In genomic region chr3:81112892-81113291, GRCm38 (mm10) we compare ENCODE assay signal across 25 mouse cellular contexts.
DNase-seq lines count a peak whose midpoint lies in the region; ATAC-seq lines count a peak whose summit lies in the region.
"Had no signal": no experiment of that assay in that cellular context is flagged by ENCODE, and none has a peak within 500 bp of the region (broad histone marks: within the 10 kb centered on the region; RNA-seq: fewer than 3 reads in every experiment).

No protein-coding gene starts in this region.

- no peaks in the 10 kb centered on the region for H3K9me3 ChIP-seq in hindbrain, embryonic 13.5 days
- H3K9me3 ChIP-seq: embryonic facial prominence, embryonic 10.5 days; embryonic facial prominence, embryonic 13.5 days; forebrain, embryonic 12.5 days; forebrain, embryonic 15.5 days; hindbrain, embryonic 12.5 days had no signal

- DNase-seq in lung, postnatal 36 days, result peak; percentile 6
- no peak for DNase-seq in lung, postnatal 14 days
- peak; percentile 33 for DNase-seq in A20 (ENCODE audit: low read depth, low spot score)
- DNase-seq in layer of hippocampus, postnatal 25 days (ENCODE audit: extremely low spot score in 1 of 2, low spot score in 1 of 2), result no peak
- DNase-seq in right cerebral cortex, postnatal 25 days, result no peak
- DNase-seq: adrenal gland, adult 2 months; adrenal gland, postnatal 14 days; cerebellum, adult 11 months; cerebellum, adult 2 months; cerebellum, adult 9-11 months; cerebellum, postnatal 25 days; embryo, embryonic 11 days; gastrocnemius, postnatal 25 days had no signal

- H3K27me3 ChIP-seq in hindbrain, embryonic 13.5 days, result no peaks in the 10 kb centered on the region
- H3K27me3 ChIP-seq: embryonic facial prominence, embryonic 13.5 days; forebrain, embryonic 12.5 days; forebrain, embryonic 15.5 days; hindbrain, embryonic 12.5 days had no signal

- 94% methylated on average over 3 of the region's 3 CpGs for WGBS in hindbrain, embryonic 13.5 days

- no peak overlapping the region for H3K27ac ChIP-seq in hindbrain, embryonic 13.5 days
- H3K27ac ChIP-seq: embryonic facial prominence, embryonic 10.5 days; embryonic facial prominence, embryonic 13.5 days; forebrain, embryonic 12.5 days; forebrain, embryonic 15.5 days; hindbrain, embryonic 12.5 days had no signal

- no peak overlapping the region for H3K4me3 ChIP-seq in hindbrain, embryonic 13.5 days
- H3K4me3 ChIP-seq: embryonic facial prominence, embryonic 10.5 days; embryonic facial prominence, embryonic 13.5 days; erythroblast, embryonic 14.5 days; forebrain, embryonic 12.5 days; forebrain, embryonic 15.5 days; hindbrain, embryonic 12.5 days had no signal

- no peak overlapping the region for H3K4me2 ChIP-seq in hindbrain, embryonic 13.5 days
- H3K4me2 ChIP-seq: embryonic facial prominence, embryonic 13.5 days; forebrain, embryonic 12.5 days; forebrain, embryonic 15.5 days; heart, embryonic 11.5 days; hindbrain, embryonic 12.5 days had no signal

- H3K9ac ChIP-seq in hindbrain, embryonic 13.5 days, result no peak overlapping the region
- H3K9ac ChIP-seq: embryonic facial prominence, embryonic 13.5 days; forebrain, embryonic 12.5 days; forebrain, embryonic 15.5 days; hindbrain, embryonic 12.5 days had no signal

- no peaks in the 10 kb centered on the region for H3K4me1 ChIP-seq in hindbrain, embryonic 13.5 days (replicated peaks)
- H3K4me1 ChIP-seq: embryonic facial prominence, embryonic 10.5 days; embryonic facial prominence, embryonic 13.5 days; forebrain, embryonic 12.5 days; forebrain, embryonic 15.5 days; hindbrain, embryonic 12.5 days had no signal

- ATAC-seq in granulocyte monocyte progenitor cell, adult 5-6 weeks (replicated peaks; ENCODE audit: poor library complexity, severe bottlenecking), result peak; percentile 93
- ATAC-seq in monocyte, adult 5-6 weeks (replicated peaks; ENCODE audit: insufficient number of reproducible peaks, low FRiP score, low TSS enrichment, poor library complexity, severe bottlenecking), result peak; percentile 56; the same call in 1 of the 2 replicates
- no peak for ATAC-seq in hindbrain, embryonic 13.5 days (ENCODE audit: low FRiP score)
- ATAC-seq: CD4-positive, CD25-positive, alpha-beta regulatory T cell, adult 4 months; forebrain, embryonic 15.5 days; hindbrain, embryonic 16.5 days had no signal

- no peaks in the 10 kb centered on the region for H3K36me3 ChIP-seq in hindbrain, embryonic 13.5 days
- H3K36me3 ChIP-seq: embryonic facial prominence, embryonic 10.5 days; embryonic facial prominence, embryonic 13.5 days; forebrain, embryonic 12.5 days; forebrain, embryonic 15.5 days; hindbrain, embryonic 12.5 days had no signal

Comparison
In these comparisons a context has a peak if more than half of its experiments do, and no peak if none do; other contexts are left out.
1. DNase-seq: peak in lung, postnatal 36 days (single experiment) and A20 (single experiment); none in lung, postnatal 14 days (single experiment), layer of hippocampus, postnatal 25 days (0 of 2) and right cerebral cortex, postnatal 25 days (single experiment).